Mouse (Mus musculus): ENCODE results near the gene E030018B13Rik. TPM values are rescaled to one million over a fixed set of nuclear protein-coding genes. Genes with fewer than 3 reads are reported as not detected.
A peak's percentile ranks its signal among the peaks of the same experiment; 100 is the strongest.

Gene E030018B13Rik
- polyA plus RNA-seq, 1 experiment from 2014 or later, result not detected

DNA sequence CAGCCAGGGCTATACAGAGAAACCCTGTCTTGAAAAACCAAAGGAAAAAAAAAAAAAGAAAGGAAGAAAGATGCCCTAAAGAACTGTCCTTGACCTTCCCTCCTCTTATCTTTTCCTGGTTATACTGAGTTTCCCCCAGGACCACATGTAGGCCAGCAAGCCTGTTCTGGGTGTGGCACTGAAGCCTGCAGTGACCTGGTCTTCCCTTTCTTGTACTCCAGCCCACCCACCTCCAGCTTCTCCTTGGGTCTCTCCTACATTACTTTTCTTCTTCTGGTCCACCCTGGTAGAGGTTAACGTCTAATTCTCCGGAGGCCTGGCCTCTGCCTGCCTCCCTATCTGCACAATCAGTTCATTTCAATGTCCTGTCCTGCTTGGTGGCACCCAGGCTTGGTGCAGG is 38.8 kb downstream of the E030018B13Rik start:
- Histone ChIP-seq H3K36me3 (no peaks in the 10 kb centered on the region), H3K27me3 (no peaks in the 10 kb centered on the region), H3K27ac (peak overlapping the region; percentile 79), H3K9ac (peak overlapping the region; percentile 24; the same call in 1 of the 2 replicates), H3K9me3 (replicated peaks) (no peaks in the 10 kb centered on the region), H3K4me2 (no peak overlapping the region; the same call in 1 of the 2 replicates), H3K4me1 (replicated peaks) (peaks cover 82% of the 10 kb centered on the region), H3K4me3 (replicated peaks) (no peak overlapping the region)
- DNase-seq (no peak), ATAC-seq (ENCODE audit: low read depth) (no peak)
- WGBS (ENCODE audit: insufficient replicate concordance), result 69% methylated on average over 2 of the region's 2 CpGs

- no peak overlapping the region for H3K4me3 ChIP-seq (replicated peaks)
- DNase-seq (peak; percentile 75), ATAC-seq (ENCODE audit: low read depth) (peak; percentile 95)
- H3K9ac ChIP-seq, result peak overlapping the region; percentile 61
- H3K9me3 ChIP-seq (replicated peaks), result no peaks in the 10 kb centered on the region
- peaks cover 82% of the 10 kb centered on the region for H3K4me1 ChIP-seq (replicated peaks)
- H3K27ac ChIP-seq, result peak overlapping the region; percentile 83
- H3K27me3 ChIP-seq, result no peaks in the 10 kb centered on the region
- H3K4me2 ChIP-seq, result peak overlapping the region; percentile 50
- H3K36me3 ChIP-seq, result no peaks in the 10 kb centered on the region
- 39% methylated on average over 14 of the region's 14 CpGs for WGBS (ENCODE audit: insufficient replicate concordance)
Observed at GRCm38 (mm10) chr7:63956138-63956823, 39.6 kb downstream of the E030018B13Rik start.

GRCm38 (mm10) chr7:63956981-63957713 is 40.5 kb downstream of the E030018B13Rik start:
- WGBS (ENCODE audit: insufficient replicate concordance), result 48% methylated on average over 16 of the region's 16 CpGs
- DNase-seq, result no peak
- Histone ChIP-seq H3K27me3 (no peaks in the 10 kb centered on the region), H3K36me3 (no peaks in the 10 kb centered on the region), H3K9ac (peak overlapping the region; percentile 61; the same call in 1 of the 2 replicates), H3K27ac (peak overlapping the region; percentile 83), H3K9me3 (replicated peaks) (no peaks in the 10 kb centered on the region), H3K4me2 (peak overlapping the region; percentile 50), H3K4me3 (replicated peaks) (no peak overlapping the region), H3K4me1 (replicated peaks) (peaks cover 81% of the 10 kb centered on the region)
- ATAC-seq (ENCODE audit: low read depth), result no peak

GRCm38 (mm10) chr7:63957872-63958640 is 41.4 kb downstream of the E030018B13Rik start:
- Histone ChIP-seq H3K9ac (no peak overlapping the region), H3K27ac (no peak overlapping the region; the same call in 1 of the 2 replicates)
- 82% methylated on average over 12 of the region's 12 CpGs for WGBS (ENCODE audit: insufficient replicate concordance)

GRCm38 (mm10) chr7:63963632-63964031 is 47.0 kb downstream of the E030018B13Rik start:
- H3K4me2 ChIP-seq, result no peak overlapping the region
- no peak for DNase-seq
- 64% methylated on average over 5 of the region's 5 CpGs for WGBS (ENCODE audit: insufficient replicate concordance)
- no peaks in the 10 kb centered on the region for H3K36me3 ChIP-seq
- peaks cover 49% of the 10 kb centered on the region for H3K4me1 ChIP-seq (replicated peaks)
- H3K9me3 ChIP-seq (replicated peaks), result no peaks in the 10 kb centered on the region
- no peak for ATAC-seq (ENCODE audit: low read depth)
- H3K9ac ChIP-seq, result no peak overlapping the region
- H3K27me3 ChIP-seq, result no peaks in the 10 kb centered on the region
- H3K27ac ChIP-seq, result no peak overlapping the region
- H3K4me3 ChIP-seq (replicated peaks), result no peak overlapping the region

More at GRCm38 (mm10) chr7:63957872-63958640, 41.4 kb downstream of the E030018B13Rik start:
- Histone ChIP-seq H3K4me2 (no peak overlapping the region), H3K27me3 (no peaks in the 10 kb centered on the region), H3K4me1 (replicated peaks) (peaks cover 81% of the 10 kb centered on the region), H3K36me3 (no peaks in the 10 kb centered on the region), H3K4me3 (replicated peaks) (no peak overlapping the region), H3K9me3 (replicated peaks) (no peaks in the 10 kb centered on the region)
- DNase-seq, result no peak
- ATAC-seq (ENCODE audit: low read depth), result no peak

- peaks cover 44% of the 10 kb centered on the region for H3K4me1 ChIP-seq (replicated peaks)
- no peaks in the 10 kb centered on the region for H3K27me3 ChIP-seq
- no peak for DNase-seq
- H3K9ac ChIP-seq, result no peak overlapping the region
- no peak overlapping the region for H3K4me3 ChIP-seq (replicated peaks)
- H3K4me2 ChIP-seq, result no peak overlapping the region
- no peaks in the 10 kb centered on the region for H3K9me3 ChIP-seq (replicated peaks)
- ATAC-seq (ENCODE audit: low read depth), result no peak; the same call in 1 of the 2 replicates
- H3K27ac ChIP-seq, result no peak overlapping the region
- no peaks in the 10 kb centered on the region for H3K36me3 ChIP-seq
- WGBS (ENCODE audit: insufficient replicate concordance), result 72% methylated on average over 6 of the region's 6 CpGs
Observed at GRCm38 (mm10) chr7:63964121-63964520, 47.5 kb downstream of the E030018B13Rik start.

GRCm38 (mm10) chr7:63965135-63965534 is 48.5 kb downstream of the E030018B13Rik start:
- H3K27me3 ChIP-seq, result no peaks in the 10 kb centered on the region
- H3K27ac ChIP-seq, result no peak overlapping the region
- H3K9me3 ChIP-seq (replicated peaks), result no peaks in the 10 kb centered on the region
- peak; percentile 40; the same call in 1 of the 2 replicates for ATAC-seq (ENCODE audit: low read depth)
- DNase-seq, result no peak
- peaks cover 37% of the 10 kb centered on the region for H3K4me1 ChIP-seq (replicated peaks)
- 66% methylated on average over 2 of the region's 2 CpGs for WGBS (ENCODE audit: insufficient replicate concordance)
- H3K9ac ChIP-seq, result no peak overlapping the region
- no peak overlapping the region for H3K4me2 ChIP-seq
- no peak overlapping the region for H3K4me3 ChIP-seq (replicated peaks)
- no peaks in the 10 kb centered on the region for H3K36me3 ChIP-seq

DNA sequence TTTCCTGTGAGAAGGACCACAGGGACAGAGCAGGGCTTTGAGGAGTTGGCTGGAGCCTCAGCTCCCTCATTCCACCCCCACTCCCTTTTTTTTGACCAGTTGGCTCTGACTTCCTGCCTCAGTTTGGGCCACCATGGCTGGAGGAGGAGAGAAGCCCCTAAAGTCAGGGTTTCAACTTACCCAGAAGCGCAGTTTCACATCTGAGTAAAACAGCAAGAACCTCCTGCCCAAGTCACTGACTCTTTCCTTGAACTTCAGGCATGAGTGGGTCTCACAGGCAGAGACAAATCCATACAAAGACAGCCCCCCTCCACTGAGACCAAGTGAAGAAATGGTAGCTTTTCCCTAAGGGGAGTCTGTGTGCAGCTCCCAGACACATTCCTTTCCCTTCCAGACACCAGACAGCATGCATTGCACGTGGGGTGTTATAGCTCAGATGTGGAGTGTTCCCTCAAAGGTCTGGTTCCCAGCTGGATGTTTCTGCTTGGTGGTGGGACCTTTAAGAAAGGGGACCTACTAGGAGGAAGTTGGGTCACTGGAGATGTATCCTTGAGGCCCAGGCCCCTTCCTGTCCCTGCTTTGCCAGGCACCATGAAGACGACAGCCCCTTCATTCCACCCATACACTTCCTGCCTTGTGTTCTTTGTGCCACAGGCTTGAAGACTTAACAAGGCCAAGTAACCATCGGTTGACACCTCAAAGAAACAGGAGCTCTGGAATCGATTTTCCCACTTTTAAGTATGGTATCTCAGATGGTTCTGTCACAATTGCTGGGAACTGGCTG is 49.2 kb downstream of the E030018B13Rik start:
- Histone ChIP-seq H3K27me3 (no peaks in the 10 kb centered on the region), H3K4me3 (replicated peaks) (no peak overlapping the region), H3K9ac (no peak overlapping the region), H3K9me3 (replicated peaks) (no peaks in the 10 kb centered on the region), H3K4me2 (no peak overlapping the region), H3K27ac (no peak overlapping the region), H3K4me1 (replicated peaks) (peaks cover 37% of the 10 kb centered on the region), H3K36me3 (no peaks in the 10 kb centered on the region)
- DNase-seq (no peak), ATAC-seq (ENCODE audit: low read depth) (no peak)
- WGBS (ENCODE audit: insufficient replicate concordance), result 51% methylated on average over 5 of the region's 5 CpGs

DNA sequence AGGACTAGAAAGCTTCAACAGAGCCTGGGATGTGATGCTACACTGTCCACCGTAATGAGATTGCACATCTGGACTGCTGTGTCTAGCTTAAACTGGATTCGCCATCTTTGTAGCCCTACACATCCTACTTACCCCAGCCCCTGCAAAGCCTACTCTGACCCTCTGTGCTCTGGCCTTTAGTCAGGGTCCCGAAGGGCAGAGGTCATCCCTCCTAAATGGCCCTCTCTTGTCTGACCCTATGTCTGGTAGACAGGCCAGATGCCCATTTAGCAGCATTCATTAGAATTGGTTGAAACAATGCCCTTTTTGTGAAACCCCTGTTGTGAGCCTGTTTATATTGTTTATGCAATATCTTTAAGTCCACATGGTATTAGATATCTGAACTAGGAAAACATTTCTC is 53.3 kb downstream of the E030018B13Rik start:
- 87% methylated on average over 3 of the region's 3 CpGs for WGBS (ENCODE audit: insufficient replicate concordance)
- Histone ChIP-seq H3K9ac (no peak overlapping the region), H3K36me3 (no peaks in the 10 kb centered on the region), H3K9me3 (replicated peaks) (no peaks in the 10 kb centered on the region), H3K4me2 (no peak overlapping the region), H3K4me3 (replicated peaks) (no peak overlapping the region), H3K27ac (no peak overlapping the region), H3K27me3 (no peaks in the 10 kb centered on the region), H3K4me1 (replicated peaks) (peaks cover 43% of the 10 kb centered on the region)
- DNase-seq (no peak), ATAC-seq (ENCODE audit: low read depth) (no peak)
